Mouse (Mus musculus) olfactory bulb, adult 2 months (tissue): ENCODE measurements around the gene Gps2. TPM values are rescaled to one million over a fixed set of nuclear protein-coding genes. Genes with fewer than 3 reads are reported as not detected.
A peak's percentile ranks its signal among the peaks of the same experiment; 100 is the strongest.

Experiments used
- H3K27ac ChIP-seq: fragments of 200-500 bp; 2 replicates; pipeline ENCODE4 v1.5.1; 2012; ENCODE audit warnings: low read depth, low read length; ENCODE audit not compliant: insufficient read depth
- H3K4me1 ChIP-seq: fragments of 200-500 bp; 2 replicates; pipeline ENCODE4 v1.6.1; 2012; ENCODE audit warnings: low read length; ENCODE audit not compliant: control insufficient read depth, insufficient read depth
- H3K4me3 ChIP-seq: fragments of 200-500 bp; 2 replicates; pipeline ENCODE4 v1.5.1; 2012; ENCODE audit warnings: mild to moderate bottlenecking, low read depth, low read length, moderate library complexity; ENCODE audit not compliant: insufficient read depth
- CTCF ChIP-seq: fragments of 200-500 bp; IDR thresholded peaks from 2 replicates; pipeline ENCODE4 v1.5.1; 2012; ENCODE audit warnings: low read depth, mild to moderate bottlenecking, low read length, moderate library complexity; ENCODE audit not compliant: insufficient read depth
- POLR2A ChIP-seq: fragments of 200-500 bp; IDR thresholded peaks from 2 replicates; pipeline ENCODE4 v1.6.1; 2012; ENCODE audit warnings: mild to moderate bottlenecking, low read depth, low read length, moderate library complexity; ENCODE audit not compliant: insufficient read depth
- WGBS: fragments of 180-500 bp; shearing (Covaris S2); methylation state at CpG from one replicate; pipeline ENCODE4 v1.1.7; 2018; 5-methylcytosine and 5-hydroxymethylcytosine counted together
- polyA plus RNA-seq: library from polyadenylated mRNA; stranded (reverse); fragments of >200 nt; gene quantifications from 2 replicates; pipeline ENCODE4 v1.2.4, GENCODE M21; 2012; ENCODE audit warnings: low replicate concordance; ENCODE audit not compliant: missing spikeins, insufficient read depth, insufficient read length

Gene Gps2
- polyA plus RNA-seq, 1 experiment, result not detected

GRCm38 (mm10) chr11:69930967-69931537, 17.4 kb downstream of the Gps2 start:
- Histone ChIP-seq H3K4me1 (peaks cover 13% of the 10 kb centered on the region), H3K4me3 (no peak overlapping the region), H3K27ac (no peak overlapping the region)
- 73% methylated on average over 3 of the region's 3 CpGs for WGBS
- TF ChIP-seq POLR2A, result no peak
- TF ChIP-seq CTCF, result no peak

GRCm38 (mm10) chr11:69931769-69932168, 18.1 kb downstream of the Gps2 start:
- no peak for TF ChIP-seq POLR2A
- TF ChIP-seq CTCF, result no peak
- WGBS, result 73% methylated on average over 8 of the region's 8 CpGs
- no peak overlapping the region for H3K27ac ChIP-seq

GRCm38 (mm10) chr11:69932254-69932653, 18.6 kb downstream of the Gps2 start:
- 37% methylated on average over 3 of the region's 3 CpGs for WGBS
- Histone ChIP-seq H3K27ac (no peak overlapping the region), H3K4me1 (peaks cover 17% of the 10 kb centered on the region), H3K4me3 (no peak overlapping the region)
- TF ChIP-seq CTCF (no peak), POLR2A (no peak)

More at GRCm38 (mm10) chr11:69931769-69932168, 18.1 kb downstream of the Gps2 start:
- H3K4me1 ChIP-seq, result peaks cover 17% of the 10 kb centered on the region
- no peak overlapping the region for H3K4me3 ChIP-seq

- no peak overlapping the region for H3K27ac ChIP-seq
- TF ChIP-seq POLR2A (no peak), CTCF (no peak)
Measured at GRCm38 (mm10) chr11:69933066-69933465, 19.4 kb downstream of the Gps2 start.

GRCm38 (mm10) chr11:69934169-69934568, 20.5 kb downstream of the Gps2 start:
- WGBS, result 1% methylated on average over 18 of the region's 18 CpGs
- Histone ChIP-seq H3K4me3 (no peak overlapping the region), H3K4me1 (peaks cover 17% of the 10 kb centered on the region), H3K27ac (no peak overlapping the region)
- TF ChIP-seq CTCF (peak; percentile 86), POLR2A (no peak)

More at GRCm38 (mm10) chr11:69933066-69933465, 19.4 kb downstream of the Gps2 start:
- Histone ChIP-seq H3K4me1 (peaks cover 17% of the 10 kb centered on the region), H3K4me3 (no peak overlapping the region)
- WGBS, result 71% methylated on average over 4 of the region's 4 CpGs

- Histone ChIP-seq H3K4me3 (no peak overlapping the region), H3K27ac (no peak overlapping the region), H3K4me1 (peaks cover 17% of the 10 kb centered on the region)
- WGBS, result 14% methylated on average over 6 of the region's 6 CpGs
- TF ChIP-seq CTCF, result no peak
- no peak for TF ChIP-seq POLR2A
Measured at GRCm38 (mm10) chr11:69934681-69935080, 21.0 kb downstream of the Gps2 start.

- Histone ChIP-seq H3K4me3 (peak within 1 kb of the TSS; percentile 48), H3K4me1 (peaks cover 17% of the 10 kb centered on the region), H3K27ac (no peak within 1 kb of the TSS)
- no peak for TF ChIP-seq POLR2A
- no peak for TF ChIP-seq CTCF
- 2% methylated on average over 62 of the region's 62 CpGs for WGBS
Measured at GRCm38 (mm10) chr11:69935137-69935879, 21.6 kb downstream of the Gps2 start, which contains the start of gene Ybx2. Ybx2 (plus strand) TSS chr11:69935796.

- no peak for TF ChIP-seq POLR2A
- no peak for TF ChIP-seq CTCF
- H3K4me1 ChIP-seq, result peaks cover 17% of the 10 kb centered on the region
- H3K27ac ChIP-seq, result no peak overlapping the region
- H3K4me3 ChIP-seq, result peak overlapping the region; percentile 48
- 1% methylated on average over 30 of the region's 30 CpGs for WGBS
Measured at GRCm38 (mm10) chr11:69936156-69936555, 22.5 kb downstream of the Gps2 start.

- WGBS, result 36% methylated on average over 9 of the region's 9 CpGs
- no peak overlapping the region for H3K4me3 ChIP-seq
- TF ChIP-seq POLR2A (no peak), CTCF (no peak)
Measured at GRCm38 (mm10) chr11:69936714-69937347, 23.1 kb downstream of the Gps2 start.

More at GRCm38 (mm10) chr11:69936714-69937347, 23.1 kb downstream of the Gps2 start:
- peaks cover 17% of the 10 kb centered on the region for H3K4me1 ChIP-seq
- H3K27ac ChIP-seq, result no peak overlapping the region
